Mouse (Mus musculus) CH12.LX (cell line): Measurements from ENCODE around the gene Nsf. TPM values are rescaled to one million over a fixed set of nuclear protein-coding genes. Genes with fewer than 3 reads are reported as not detected.

Source experiments
- DNase-seq: peaks from one replicate; pipeline ENCODE4 v3.0.0-alpha.2; 2013; ENCODE audit errors: extremely low read depth
- H3K27ac ChIP-seq: 2 replicates; pipeline ENCODE4 v1.5.1; 2012; ENCODE audit warnings: low read depth, mild to moderate bottlenecking, control low read depth, moderate library complexity; ENCODE audit not compliant: insufficient read depth
- H3K27me3 ChIP-seq: replicated peaks from 2 replicates; pipeline ENCODE3; 2012; ENCODE audit warnings: inconsistent platforms
- H3K36me3 ChIP-seq, 2 experiments: replicated peaks in 1 of 2; 2 replicates each; pipeline versions ENCODE3 to v1.6.1; 2012; ENCODE audit warnings: inconsistent platforms in 1 of 2, low read length in 1 of 2, mild to moderate bottlenecking in 1 of 2, mixed read lengths in 1 of 2, moderate library complexity in 1 of 2; ENCODE audit not compliant: control insufficient read depth in 1 of 2, insufficient read depth in 1 of 2
- H3K4me1 ChIP-seq, 2 experiments: 2 replicates each; pipeline ENCODE4 v1.6.1; 2012; ENCODE audit warnings: inconsistent platforms in 1 of 2, moderate library complexity in 1 of 2; ENCODE audit not compliant: insufficient read depth in 2 of 2, control insufficient read depth in 1 of 2
- H3K4me2 ChIP-seq: 2 replicates; pipeline ENCODE4 v1.6.1; 2012; ENCODE audit warnings: low read depth, mild to moderate bottlenecking, control low read depth; ENCODE audit not compliant: poor library complexity, insufficient read depth, severe bottlenecking
- H3K4me3 ChIP-seq, 3 experiments: fragments of 150-350 bp in 1 of 3; sonication (generic) in 1 of 3; replicated peaks in 1 of 3; 2 replicates each; pipeline versions ENCODE3 to v1.5.1; 2011 to 2012; ENCODE audit warnings: low read depth in 2 of 3, low read length in 2 of 3, mild to moderate bottlenecking in 2 of 3, moderate library complexity in 2 of 3, control low read depth in 1 of 3, improper control_type of control experiment in 1 of 3, inconsistent platforms in 1 of 3, mixed read lengths in 1 of 3; ENCODE audit not compliant: poor library complexity in 1 of 3
- H3K79me2 ChIP-seq: replicated peaks from 2 replicates; pipeline ENCODE4 v1.6.1; 2012; ENCODE audit warnings: mild to moderate bottlenecking, moderate library complexity; ENCODE audit not compliant: control insufficient read depth, poor library complexity, insufficient read depth, severe bottlenecking; ENCODE audit errors: extremely low read depth
- H3K9ac ChIP-seq: 2 replicates; pipeline ENCODE4 v1.6.1; 2012; ENCODE audit warnings: low read depth, mild to moderate bottlenecking, control low read depth, moderate library complexity; ENCODE audit not compliant: insufficient read depth
- H3K9me3 ChIP-seq: replicated peaks from 2 replicates; pipeline ENCODE3; 2012; ENCODE audit warnings: low read length, inconsistent platforms, mixed read lengths
- BHLHE40 ChIP-seq: IDR thresholded peaks from 2 replicates; pipeline ENCODE4 v1.6.1; 2011; ENCODE audit warnings: mild to moderate bottlenecking, low read depth, low read length, improper control_type of control experiment
- CTCF ChIP-seq, 2 experiments: IDR thresholded peaks in 1 of 2; conservative IDR thresholded peaks in 1 of 2; 2 replicates each; pipeline ENCODE4 v1.5.1; 2011 to 2012; ENCODE audit warnings: low read depth in 2 of 2, low read length in 2 of 2, improper control_type of control experiment in 1 of 2, inconsistent platforms in 1 of 2, mild to moderate bottlenecking in 1 of 2, moderate library complexity in 1 of 2
- E2F4 ChIP-seq: IDR thresholded peaks from 2 replicates; pipeline ENCODE4 v1.6.1; 2011; ENCODE audit warnings: low read depth, low read length, improper control_type of control experiment; ENCODE audit not compliant: insufficient replicate concordance
- ELF1 ChIP-seq: IDR thresholded peaks from 2 replicates; pipeline ENCODE4 v1.6.1; 2014; ENCODE audit warnings: low read depth, mild to moderate bottlenecking, inconsistent platforms, low read length, improper control_type of control experiment
- EP300 ChIP-seq: IDR thresholded peaks from 2 replicates; pipeline ENCODE4 v1.6.1; 2011; ENCODE audit warnings: low read length, improper control_type of control experiment
- ETS1 ChIP-seq: conservative IDR thresholded peaks from 2 replicates; pipeline ENCODE4 v1.6.1; 2012; ENCODE audit warnings: low read depth, mild to moderate bottlenecking, inconsistent platforms, low read length, improper control_type of control experiment, moderate library complexity
- GABPA ChIP-seq: IDR thresholded peaks from 2 replicates; pipeline ENCODE4 v1.6.1; 2012; ENCODE audit warnings: low read depth, low read length, improper control_type of control experiment, inconsistent platforms; ENCODE audit not compliant: insufficient replicate concordance
- KAT2A ChIP-seq: IDR thresholded peaks from 2 replicates; pipeline ENCODE4 v1.6.1; 2012; ENCODE audit warnings: low read length, improper control_type of control experiment, inconsistent platforms; ENCODE audit not compliant: insufficient replicate concordance
- MAX ChIP-seq: IDR thresholded peaks from 2 replicates; pipeline ENCODE4 v1.6.1; 2011; ENCODE audit warnings: low read length, improper control_type of control experiment
- MXI1 ChIP-seq: IDR thresholded peaks from 2 replicates; pipeline ENCODE4 v1.6.1; 2011; ENCODE audit warnings: mild to moderate bottlenecking, low read depth, low read length, improper control_type of control experiment
- POLR2A ChIP-seq: IDR thresholded peaks from 2 replicates; pipeline ENCODE4 v1.6.1; 2011; ENCODE audit warnings: low read depth, mild to moderate bottlenecking, improper control_type of control experiment, low read length
- POLR2AphosphoS2 ChIP-seq: IDR thresholded peaks from 2 replicates; pipeline ENCODE4 v1.6.1; 2011; ENCODE audit warnings: low read depth, low read length, improper control_type of control experiment
- RAD21 ChIP-seq: IDR thresholded peaks from 2 replicates; pipeline ENCODE4 v1.6.1; 2011; ENCODE audit warnings: low read depth, mild to moderate bottlenecking, low read length, improper control_type of control experiment, moderate library complexity
- RCOR1 ChIP-seq: conservative IDR thresholded peaks from 2 replicates; pipeline ENCODE4 v1.6.1; 2012; ENCODE audit warnings: low read depth, mild to moderate bottlenecking, inconsistent platforms, low read length, improper control_type of control experiment
- SIN3A ChIP-seq: IDR thresholded peaks from 2 replicates; pipeline ENCODE4 v1.6.1; 2012; ENCODE audit warnings: low read length, improper control_type of control experiment, inconsistent platforms
- SMC3 ChIP-seq: IDR thresholded peaks from 2 replicates; pipeline ENCODE4 v1.6.1; 2011; ENCODE audit warnings: low read depth, low read length, improper control_type of control experiment
- TCF12 ChIP-seq: IDR thresholded peaks from 2 replicates; pipeline ENCODE4 v1.6.1; 2014; ENCODE audit warnings: low read depth, mild to moderate bottlenecking, inconsistent platforms, low read length, improper control_type of control experiment
- USF1 ChIP-seq: IDR thresholded peaks from 2 replicates; pipeline ENCODE4 v1.6.1; 2014; ENCODE audit warnings: low read depth, mild to moderate bottlenecking, inconsistent platforms, low read length, improper control_type of control experiment
- ZMIZ1 ChIP-seq: IDR thresholded peaks from 2 replicates; pipeline ENCODE4 v1.6.1; 2012; ENCODE audit warnings: low read depth, mild to moderate bottlenecking, inconsistent platforms, low read length, improper control_type of control experiment
- ZNF384 ChIP-seq: IDR thresholded peaks from 2 replicates; pipeline ENCODE4 v1.6.1; 2012; ENCODE audit warnings: low read depth, low read length, improper control_type of control experiment, inconsistent platforms
- dilution Hi-C: fragments of 300-500 bp; cut with MboI; formaldehyde crosslinking; loops from 2 replicates; pipeline ENCODE4 v1.14.3; 2020; ENCODE audit warnings: low sequenced_read_pairs; ENCODE audit not compliant: extremely low pct_unique_long_range_greater_than_20kb, extremely low pct_ligation_motif_present
- in situ Hi-C: fragments of 300-500 bp; cut with MboI; formaldehyde crosslinking; loops from 3 replicates; pipeline ENCODE4 v1.14.3; 2019; ENCODE audit warnings: low sequenced_read_pairs, low pct_ligation_motif_present, low pct_unique_long_range_greater_than_20kb, mixed read lengths
- polyA plus RNA-seq: library from polyadenylated mRNA; unstranded; fragments of >175 nt; gene quantifications from 2 replicates; pipeline ENCODE4 v1.2.1, GENCODE M21; 2012; ENCODE audit warnings: low read depth; ENCODE audit not compliant: insufficient read length
- total RNA-seq, 2 experiments: library from RNA; depleted of rRNA; stranded (reverse); fragments of 300-350 nt in 1 of 2; fragments of >200 nt in 1 of 2; gene quantifications; 2 replicates each; pipeline ENCODE4 v1.2.3; 2012 to 2014

Nsf gene
- total and polyA plus RNA-seq, 3 experiments: 48.1 to 99.3 (median 50.9) TPM

GRCm38 (mm10) chr11:103862951-103863350, 90.9 kb downstream of the Nsf start:
- no peak overlapping the region for H3K4me3 ChIP-seq
- TF ChIP-seq TCF12 (no peak), GABPA (no peak), POLR2AphosphoS2 (no peak), ZNF384 (no peak), ELF1 (no peak), BHLHE40 (no peak), ZMIZ1 (no peak), SIN3A (no peak), USF1 (no peak), E2F4 (no peak), SMC3 (no peak), POLR2A (no peak), MAX (no peak), ETS1 (no peak)
- no peaks in the 10 kb centered on the region for H3K79me2 ChIP-seq
- H3K4me1 ChIP-seq: no peaks in the 10 kb centered on the region
- no peak overlapping the region for H3K4me2 ChIP-seq
- no peaks in the 10 kb centered on the region for H3K9me3 ChIP-seq
- in situ Hi-C loops: no loop called here
- dilution Hi-C loops: no loop called here
- no peaks in the 10 kb centered on the region for H3K27me3 ChIP-seq
- H3K27ac ChIP-seq: no peak overlapping the region
- peaks cover 33 to 84% of the 10 kb centered on the region in 2 experiments for H3K36me3 ChIP-seq
- no peak overlapping the region for H3K9ac ChIP-seq
- no peak for DNase-seq

GRCm38 (mm10) chr11:103859933-103860610, 93.8 kb downstream of the Nsf start:
- Histone ChIP-seq H3K9ac (no peak overlapping the region), H3K79me2 (no peaks in the 10 kb centered on the region), H3K9me3 (no peaks in the 10 kb centered on the region), H3K4me2 (no peak overlapping the region), H3K27me3 (no peaks in the 10 kb centered on the region), H3K4me1 (no peaks in the 10 kb centered on the region), H3K27ac (no peak overlapping the region), H3K4me3 (no peak overlapping the region), H3K36me3 (peaks cover 44 to 90% of the 10 kb centered on the region in 2 experiments)
- DNase-seq: no peak
- dilution Hi-C loops (no loop called here), in situ Hi-C loops (no loop called here)
- TF ChIP-seq EP300 (no peak), RCOR1 (no peak), RAD21 (no peak), ETS1 (no peak), KAT2A (no peak), MXI1 (no peak), E2F4 (no peak), CTCF (conservative IDR thresholded peaks at IDR 0.05 in 1 of 2, IDR thresholded peaks at IDR 0.05 in 1 of 2; ENCODE audit: low read depth in 2 of 2, low read length in 2 of 2) (no peak)
